Mouse (Mus musculus) embryonic fibroblast, embryonic 13.5 days (primary cell): ENCODE measurements around the gene Atpaf2. TPM values are rescaled to one million over a fixed set of nuclear protein-coding genes. Genes with fewer than 3 reads are reported as not detected.
A peak's percentile ranks its signal among the peaks of the same experiment; 100 is the strongest.
"Not testable (repeated sequence)": the region's sequence is repeated elsewhere in the genome, so short reads cannot be mapped to it uniquely, and the experiment has no call there.

Experiments used
- H3K27ac ChIP-seq: 2 replicates; pipeline ENCODE4 v1.5.1; 2012; ENCODE audit warnings: low read length, control low read depth, inconsistent platforms; ENCODE audit not compliant: insufficient read depth
- H3K4me1 ChIP-seq: 2 replicates; pipeline ENCODE4 v1.6.1; 2011; ENCODE audit warnings: low read length; ENCODE audit not compliant: control insufficient read depth, insufficient read depth
- H3K4me3 ChIP-seq: 2 replicates; pipeline ENCODE4 v1.5.1; 2011; ENCODE audit warnings: mild to moderate bottlenecking, control low read depth, low read length; ENCODE audit not compliant: insufficient read depth
- CTCF ChIP-seq: IDR thresholded peaks from 2 replicates; pipeline ENCODE4 v1.5.1; 2011; ENCODE audit warnings: mild to moderate bottlenecking, control low read depth, low read length, moderate library complexity, borderline replicate concordance; ENCODE audit not compliant: insufficient read depth
- POLR2A ChIP-seq: IDR thresholded peaks from 2 replicates; pipeline ENCODE4 v1.6.1; 2011; ENCODE audit warnings: low read depth, mild to moderate bottlenecking, control low read depth, low read length, moderate library complexity
- polyA plus RNA-seq: library from polyadenylated mRNA; stranded (reverse); fragments of >200 nt; gene quantifications from 2 replicates; pipeline ENCODE4 v1.2.4, GENCODE M21; 2011; ENCODE audit warnings: low read depth; ENCODE audit not compliant: missing spikeins, insufficient read length

Gene Atpaf2
- 24.9 and 28.8 TPM in 2 replicates for polyA plus RNA-seq

DNA sequence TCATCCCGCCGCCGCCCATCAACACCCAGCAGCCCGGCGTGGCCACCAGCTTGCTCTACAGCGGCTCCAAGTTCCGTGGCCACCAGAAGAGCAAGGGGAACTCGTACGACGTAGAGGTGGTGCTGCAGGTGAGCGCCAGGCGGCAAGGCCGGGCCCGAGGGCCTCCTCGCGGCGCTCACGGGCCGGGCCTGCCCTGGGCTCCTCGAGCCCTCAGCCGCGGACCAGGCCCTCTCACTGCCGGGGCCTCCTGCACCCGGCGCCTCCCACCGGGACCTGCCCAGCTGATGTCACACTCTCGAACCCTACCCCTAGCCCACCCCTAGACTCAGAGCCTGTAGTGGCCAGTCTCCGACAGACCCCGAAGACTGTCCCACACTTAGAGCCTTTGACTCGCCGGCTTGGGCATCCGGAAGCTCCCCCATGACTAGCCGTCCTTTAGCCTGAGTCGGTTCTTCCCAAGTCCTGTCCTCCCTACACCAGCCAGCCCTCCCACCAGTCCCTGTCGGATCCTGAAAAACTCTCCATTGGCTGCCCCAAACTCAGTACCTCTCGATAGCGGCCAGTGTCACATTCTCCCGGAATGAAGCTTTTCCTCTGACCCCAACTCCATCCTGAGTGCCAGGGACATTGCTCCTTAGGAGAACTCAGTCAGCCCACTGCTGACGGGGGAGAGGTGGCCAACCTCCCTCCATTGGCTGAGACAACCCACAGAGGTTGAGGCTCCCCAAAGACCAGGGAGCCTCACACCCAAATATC, at the start of gene Atpaf2:
TSS of gene Atpaf2 (minus strand) at position 741 of the 756 bp plus-strand sequence.
- Histone ChIP-seq H3K4me3 (peak within 1 kb of the TSS; percentile 71), H3K27ac (peak within 1 kb of the TSS; percentile 22), H3K4me1 (peaks cover 5% of the 10 kb centered on the region; the same call in 1 of the 2 replicates)
- TF ChIP-seq POLR2A: peak; percentile 41; the same call in 1 of the 2 replicates
- TF ChIP-seq CTCF: no peak

DNA sequence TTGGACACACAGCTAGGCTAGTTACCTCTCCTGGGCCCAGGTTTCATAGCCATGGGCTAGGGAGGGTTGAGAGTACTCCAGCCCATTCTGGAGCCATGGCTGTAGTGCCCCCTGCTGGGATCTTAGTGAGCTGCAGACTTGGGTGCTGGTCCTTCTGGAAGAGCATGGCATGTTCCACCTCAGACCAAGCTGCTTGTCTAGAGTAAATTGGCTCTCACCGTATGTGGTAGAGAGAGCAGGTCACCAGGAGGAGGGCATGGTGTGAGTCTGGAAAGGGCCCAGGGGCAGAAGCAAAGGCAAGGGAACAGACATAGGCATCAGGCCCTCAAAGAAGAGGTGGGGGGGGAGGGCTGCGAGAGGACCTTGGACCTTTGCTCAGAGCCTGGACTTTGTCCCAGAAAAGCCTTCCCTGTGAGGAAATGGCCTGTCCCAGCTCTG, 47.7 kb upstream of the Atpaf2 start:
- Histone ChIP-seq H3K4me3 (no peak overlapping the region), H3K27ac (no peak overlapping the region), H3K4me1 (no peaks in the 10 kb centered on the region)
- no peak for TF ChIP-seq POLR2A
- no peak for TF ChIP-seq CTCF

DNA sequence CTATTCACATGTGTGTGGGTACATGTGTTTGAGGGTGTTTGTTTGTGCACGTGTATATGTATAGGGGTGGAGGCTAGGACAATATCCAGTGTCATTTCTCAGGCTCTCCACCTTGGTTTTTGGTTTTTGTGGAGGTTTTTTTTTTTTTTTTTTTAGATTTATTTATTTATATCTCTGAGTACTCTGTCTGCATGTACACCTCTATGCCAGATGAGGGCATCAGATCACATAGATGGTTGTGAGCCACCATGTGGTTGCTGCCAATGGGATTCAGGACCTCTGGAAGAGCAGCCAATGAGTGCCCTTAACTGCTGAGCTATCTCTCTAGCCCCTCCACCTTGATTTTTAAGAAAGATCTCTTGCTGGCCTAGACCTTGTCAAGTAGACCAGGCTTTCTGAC, 39.7 kb upstream of the Atpaf2 start:
- no peak for TF ChIP-seq CTCF
- TF ChIP-seq POLR2A: no peak
- Histone ChIP-seq H3K4me1 (peaks cover 3% of the 10 kb centered on the region; the same call in 1 of the 2 replicates), H3K4me3 (no peak overlapping the region), H3K27ac (no peak overlapping the region)

DNA sequence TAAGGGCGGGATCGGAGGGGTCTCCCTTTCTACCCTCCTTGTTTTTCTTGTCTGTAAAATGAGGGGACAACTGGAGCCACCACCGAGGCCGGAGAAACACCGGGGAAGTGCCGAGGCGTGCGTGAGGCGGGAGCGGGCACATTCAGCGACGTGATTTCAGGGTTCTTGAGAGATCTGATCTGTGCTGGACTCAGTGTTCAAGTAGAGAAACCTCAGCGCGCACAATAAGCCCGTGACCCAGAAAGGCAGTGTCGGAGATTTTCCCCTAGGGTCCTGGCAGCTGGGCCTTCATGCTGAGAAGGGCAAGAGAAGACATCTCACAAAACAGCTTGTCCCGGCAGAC, 36.5 kb upstream of the Atpaf2 start:
- TF ChIP-seq POLR2A (no peak), CTCF (no peak)
- H3K27ac ChIP-seq: no peak overlapping the region; the same call in 1 of the 2 replicates
- peak overlapping the region; percentile 77 for H3K4me3 ChIP-seq
- peaks cover 3% of the 10 kb centered on the region; the same call in 1 of the 2 replicates for H3K4me1 ChIP-seq

DNA sequence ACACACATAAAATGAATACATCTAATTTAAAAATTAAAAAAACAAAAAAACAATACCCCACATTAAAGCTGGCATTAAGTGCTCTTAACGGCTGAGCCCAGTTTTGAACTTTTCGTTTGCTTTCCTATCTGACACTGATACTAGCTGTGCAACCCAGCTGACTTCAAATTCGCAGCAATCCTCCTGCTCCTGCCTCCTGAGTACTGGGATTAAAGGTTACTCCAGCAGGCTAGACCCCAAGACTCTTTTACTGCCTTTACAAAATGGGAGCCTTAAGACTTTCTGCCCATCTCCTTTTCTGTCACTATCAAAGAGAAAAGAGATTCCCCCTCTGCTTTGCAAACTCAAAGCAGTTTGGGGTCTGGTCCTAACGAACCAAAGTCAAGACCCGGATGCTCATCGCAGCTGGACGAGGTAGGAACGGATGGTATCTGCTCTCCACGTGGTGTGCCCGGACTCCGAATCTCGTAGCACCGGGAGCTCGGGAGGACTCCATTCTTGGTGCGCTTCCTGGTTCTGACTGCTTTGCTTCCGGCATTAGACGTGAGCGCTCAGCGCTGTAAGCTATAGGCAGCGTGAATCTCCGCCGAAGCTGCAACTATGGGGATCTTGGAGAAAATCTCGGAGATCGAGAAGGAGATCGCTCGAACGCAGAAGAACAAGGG, 36.0 kb upstream of the Atpaf2 start, which contains the start of gene Drg2:
TSS of gene Drg2 (plus strand) at position 512 of the 665 bp plus-strand sequence.
- TF ChIP-seq CTCF: no peak
- peak; percentile 93 for TF ChIP-seq POLR2A
- peaks cover 3% of the 10 kb centered on the region; the same call in 1 of the 2 replicates for H3K4me1 ChIP-seq
- H3K27ac ChIP-seq: no peak within 1 kb of the TSS; the same call in 1 of the 2 replicates
- peak within 1 kb of the TSS; percentile 77 for H3K4me3 ChIP-seq

DNA sequence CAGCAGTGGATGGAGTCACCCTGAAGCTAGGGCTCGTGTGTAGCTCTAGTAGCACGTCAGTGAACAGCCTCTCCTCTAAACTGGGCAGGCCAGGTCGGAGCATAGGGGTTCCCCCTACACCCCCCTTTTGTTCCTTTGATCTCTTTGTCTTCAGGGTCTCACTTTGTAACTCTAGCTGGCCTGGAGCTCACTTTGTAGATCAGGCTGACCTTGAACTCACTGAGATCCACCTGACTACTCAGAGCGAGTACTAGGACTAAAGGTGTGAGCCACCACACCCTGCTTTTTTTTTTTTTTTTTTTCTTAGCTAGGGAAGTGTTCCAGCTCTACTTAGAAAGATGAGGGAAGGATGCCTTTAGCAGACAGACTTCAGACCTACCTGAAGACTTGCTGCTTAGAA, 25.8 kb upstream of the Atpaf2 start:
- Histone ChIP-seq H3K4me1 (no peaks in the 10 kb centered on the region), H3K27ac (no peak overlapping the region), H3K4me3 (no peak overlapping the region)
- no peak for TF ChIP-seq CTCF
- TF ChIP-seq POLR2A: no peak

DNA sequence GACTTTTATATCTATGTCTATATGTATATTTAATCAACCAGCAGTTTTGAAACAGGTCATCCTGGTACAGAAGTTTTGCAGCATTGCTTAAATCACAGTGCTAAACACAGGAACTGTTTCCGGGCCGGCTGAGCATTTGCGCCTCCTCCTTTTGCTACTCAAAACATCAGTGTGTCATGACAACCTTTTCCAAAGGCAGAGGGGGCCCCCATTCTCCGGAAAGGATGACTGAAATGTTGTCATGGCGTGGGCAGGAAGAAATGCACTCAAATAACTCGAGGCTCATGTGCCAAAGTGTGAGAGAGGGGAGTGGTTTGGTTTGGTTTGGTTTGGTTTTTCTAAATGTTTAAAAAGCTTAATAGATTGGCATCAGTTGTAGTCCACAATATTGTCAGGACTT, 24.6 kb upstream of the Atpaf2 start:
- Histone ChIP-seq H3K4me1 (no peaks in the 10 kb centered on the region), H3K4me3 (no peak overlapping the region), H3K27ac (no peak overlapping the region)
- TF ChIP-seq POLR2A: no peak

DNA sequence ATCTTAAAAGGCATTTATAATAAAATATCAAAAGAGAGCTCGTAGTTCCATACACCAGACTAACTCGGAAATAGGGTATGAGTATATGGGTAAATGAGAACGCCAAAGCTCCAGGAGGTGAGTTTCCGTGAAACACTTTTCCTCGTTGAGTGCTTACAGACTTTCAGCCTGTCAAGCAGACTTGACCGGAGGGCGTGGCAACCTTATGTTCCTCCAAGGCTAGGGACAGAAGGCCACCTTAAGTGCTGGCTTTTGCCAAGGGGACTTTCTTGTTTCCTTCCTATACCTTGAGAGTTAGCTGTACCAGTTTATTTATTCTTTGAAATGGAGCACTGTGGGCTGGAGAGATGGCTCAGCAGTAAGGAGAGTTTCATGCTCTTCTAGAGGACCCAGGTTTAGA, 21.9 kb upstream of the Atpaf2 start:
- TF ChIP-seq POLR2A (no peak), CTCF (no peak)
- Histone ChIP-seq H3K27ac (no peak overlapping the region), H3K4me1 (peaks cover 3% of the 10 kb centered on the region; the same call in 1 of the 2 replicates), H3K4me3 (no peak overlapping the region)

DNA sequence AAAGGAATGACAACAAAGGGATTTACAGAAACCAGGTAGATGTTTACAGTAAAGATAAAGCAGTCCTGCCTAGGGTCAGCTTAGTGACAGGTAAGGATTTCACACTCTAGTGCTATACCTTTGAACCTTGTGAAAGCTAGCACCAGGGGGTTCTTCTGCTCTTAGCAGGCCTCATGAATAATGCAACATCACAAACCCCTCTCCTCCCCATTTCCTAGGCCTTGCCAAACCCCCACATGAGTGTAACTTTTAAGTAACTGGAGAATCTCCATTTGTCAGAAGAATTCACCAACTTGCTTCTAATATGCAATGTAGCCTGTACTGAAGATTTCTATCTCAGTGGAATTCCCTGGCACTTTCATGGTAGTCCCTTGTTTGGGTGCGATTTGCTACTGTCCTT, 21.4 kb upstream of the Atpaf2 start:
- H3K27ac ChIP-seq, H3K4me3 ChIP-seq, H3K4me1 ChIP-seq: not testable (repeated sequence)

DNA sequence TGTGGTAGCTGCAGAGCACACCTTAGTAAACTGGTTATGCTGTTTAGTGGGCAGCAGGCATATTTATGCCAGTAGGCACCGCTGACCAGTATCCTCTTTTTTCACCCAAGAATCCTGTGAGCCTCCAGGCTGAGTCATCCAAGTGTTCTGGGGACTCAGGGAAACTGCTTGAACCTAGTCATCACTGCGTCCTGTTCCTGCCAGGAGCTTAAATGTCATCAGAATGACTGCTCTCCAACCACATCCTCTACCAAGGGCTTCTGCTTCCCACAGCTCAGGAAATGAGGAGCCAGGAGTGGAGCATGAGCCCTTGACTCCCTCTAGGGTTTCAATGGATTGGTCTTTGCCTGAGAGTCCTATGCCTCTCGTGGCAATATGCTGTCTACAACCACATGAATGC, 18.4 kb upstream of the Atpaf2 start:
- TF ChIP-seq CTCF (no peak), POLR2A (no peak)
- Histone ChIP-seq H3K4me3 (no peak overlapping the region), H3K4me1 (peaks cover 3% of the 10 kb centered on the region; the same call in 1 of the 2 replicates), H3K27ac (peak overlapping the region; percentile 34; the same call in 1 of the 2 replicates)
